Mouse (Mus musculus) liver, adult 2 months (tissue): Measurements from ENCODE around the gene Susd3. TPM values are rescaled to one million over a fixed set of nuclear protein-coding genes. Genes with fewer than 3 reads are reported as not detected.

Experiments used
- DNase-seq: peaks from one replicate; pipeline ENCODE4 v3.0.0-alpha.2; 2011; ENCODE audit warnings: low read depth, low spot score; ENCODE audit errors: extremely low read depth
- H3K27ac ChIP-seq: fragments of 200-500 bp; replicated peaks from 2 replicates; pipeline ENCODE4 v1.5.1; 2012; ENCODE audit warnings: low read depth, mild to moderate bottlenecking, control low read depth, inconsistent platforms, low read length; ENCODE audit not compliant: insufficient read depth
- H3K27me3 ChIP-seq: fragments of 200-500 bp; 2 replicates; pipeline ENCODE4 v1.6.1; 2012; ENCODE audit warnings: mild to moderate bottlenecking, moderate library complexity, low read length, inconsistent platforms; ENCODE audit not compliant: control insufficient read depth, insufficient read depth
- H3K36me3 ChIP-seq: fragments of 200-500 bp; 2 replicates; pipeline ENCODE4 v1.6.1; 2012; ENCODE audit warnings: low read length, inconsistent platforms; ENCODE audit not compliant: control insufficient read depth, insufficient read depth
- H3K4me1 ChIP-seq: fragments of 200-500 bp; 2 replicates; pipeline ENCODE4 v1.6.1; 2011; ENCODE audit warnings: low read length; ENCODE audit not compliant: control insufficient read depth, insufficient read depth
- H3K4me3 ChIP-seq: fragments of 200-500 bp; 2 replicates; pipeline ENCODE4 v1.5.1; 2011; ENCODE audit warnings: low read depth, mild to moderate bottlenecking, control low read depth, low read length, moderate library complexity; ENCODE audit not compliant: insufficient read depth
- H3K79me2 ChIP-seq: fragments of 200-500 bp; 2 replicates; pipeline ENCODE4 v1.6.1; 2012; ENCODE audit warnings: inconsistent platforms, mild to moderate bottlenecking, low read length, moderate library complexity; ENCODE audit not compliant: control insufficient read depth, insufficient read depth
- H3K9ac ChIP-seq: fragments of 200-500 bp; 2 replicates; pipeline ENCODE4 v1.6.1; 2012; ENCODE audit warnings: low read depth, mild to moderate bottlenecking, control low read depth, inconsistent platforms, low read length
- CTCF ChIP-seq: fragments of 200-500 bp; IDR thresholded peaks from 2 replicates; pipeline ENCODE4 v1.5.1; 2011; ENCODE audit warnings: low read depth, low read length, control low read depth
- POLR2A ChIP-seq: fragments of 200-500 bp; IDR thresholded peaks from 2 replicates; pipeline ENCODE4 v1.6.1; 2011; ENCODE audit warnings: low read length, control low read depth; ENCODE audit not compliant: insufficient read depth; ENCODE audit errors: extremely low read depth
- WGBS: fragments of 180-500 bp; shearing (Covaris S2); methylation state at CpG from one replicate; pipeline ENCODE4 v1.1.7; 2018; 5-methylcytosine and 5-hydroxymethylcytosine counted together
- polyA plus RNA-seq: library from polyadenylated mRNA; depleted of rRNA; stranded (reverse); fragments of >200 nt; gene quantifications from 2 replicates; pipeline ENCODE4 v1.2.3, GENCODE M21; 2012; rRNA removed
- total RNA-seq: library from RNA; depleted of rRNA; stranded (reverse); fragments of >200 nt; gene quantifications from 2 replicates; pipeline ENCODE4 v1.2.3, GENCODE M21; 2014; rRNA removed

The Susd3 gene
- total and polyA plus RNA-seq, 2 experiments: 0.18 to 1.1 TPM

GRCm38 (mm10) chr13:49183646-49184045 lies 64.9 kb downstream of the Susd3 start:
- peaks cover 20% of the 10 kb centered on the region for H3K4me1 ChIP-seq
- TF ChIP-seq POLR2A: no peak
- no peak for TF ChIP-seq CTCF
- peak; percentile 41 for DNase-seq
- WGBS: 21% methylated on average over 5 of the region's 5 CpGs
- H3K79me2 ChIP-seq: no peaks in the 10 kb centered on the region; the same call in 1 of the 2 replicates
- H3K36me3 ChIP-seq: no peaks in the 10 kb centered on the region
- H3K27ac ChIP-seq: no peak overlapping the region
- no peak overlapping the region; the same call in 1 of the 2 replicates for H3K9ac ChIP-seq
- no peaks in the 10 kb centered on the region for H3K27me3 ChIP-seq
- H3K4me3 ChIP-seq: no peak overlapping the region

DNA sequence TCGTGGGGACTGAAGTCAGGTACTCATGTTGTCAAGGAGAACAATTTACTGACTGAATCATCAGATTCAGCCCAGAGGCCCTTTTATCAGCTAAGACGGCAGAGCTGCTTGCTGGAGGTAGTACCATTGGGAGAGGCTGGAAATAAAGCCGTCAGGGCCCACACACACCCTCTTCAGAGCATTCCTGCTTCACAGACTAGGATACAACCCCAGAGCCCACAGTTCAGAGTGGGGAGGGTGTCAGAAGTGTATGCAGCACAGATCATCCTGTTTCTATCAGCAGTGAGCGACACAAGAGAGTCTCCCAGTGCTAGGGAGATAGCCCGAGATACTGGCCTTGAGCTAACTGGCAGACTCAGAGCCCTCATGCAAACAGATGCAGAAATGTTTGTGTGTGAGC lies 65.3 kb downstream of the Susd3 start:
- Histone ChIP-seq H3K79me2 (no peaks in the 10 kb centered on the region), H3K4me3 (no peak overlapping the region), H3K27ac (no peak overlapping the region), H3K4me1 (peaks cover 23% of the 10 kb centered on the region), H3K36me3 (no peaks in the 10 kb centered on the region), H3K9ac (no peak overlapping the region; the same call in 1 of the 2 replicates), H3K27me3 (no peaks in the 10 kb centered on the region)
- no peak for DNase-seq
- TF ChIP-seq POLR2A (no peak), CTCF (no peak)
- WGBS: 61% methylated on average over 5 of the region's 5 CpGs

DNA sequence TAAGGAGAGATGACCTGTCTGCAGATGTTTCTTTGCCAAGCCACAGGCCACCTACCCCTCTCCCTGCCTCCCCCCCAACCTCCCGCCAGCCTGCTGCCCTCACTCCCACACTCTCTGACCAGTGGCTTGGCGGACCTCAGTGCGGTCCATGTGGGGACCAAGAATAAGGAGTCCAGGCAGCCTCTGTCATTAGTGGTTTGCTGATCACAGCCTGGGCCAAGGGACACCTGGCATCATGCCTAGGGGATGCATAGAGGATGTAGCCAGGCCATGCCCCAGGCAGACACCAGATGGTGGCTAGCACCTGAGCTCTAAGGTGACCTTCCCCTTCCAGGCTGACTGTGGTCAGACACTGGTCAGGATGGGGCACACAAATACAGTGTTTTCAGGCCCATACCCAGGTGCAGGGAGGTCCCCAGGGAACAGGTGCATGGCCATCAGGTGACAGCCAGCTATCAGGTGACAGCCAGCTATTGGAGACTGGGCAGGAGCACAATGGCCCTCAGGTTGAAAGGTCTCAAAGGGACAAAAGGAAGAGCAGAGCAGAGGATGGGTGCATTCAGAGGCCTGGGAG lies 67.0 kb downstream of the Susd3 start:
- DNase-seq: no peak
- Histone ChIP-seq H3K79me2 (no peaks in the 10 kb centered on the region), H3K9ac (no peak overlapping the region), H3K4me3 (no peak overlapping the region), H3K36me3 (no peaks in the 10 kb centered on the region), H3K27ac (no peak overlapping the region), H3K27me3 (no peaks in the 10 kb centered on the region), H3K4me1 (peaks cover 21% of the 10 kb centered on the region)
- 90% methylated on average over 3 of the region's 3 CpGs for WGBS
- TF ChIP-seq CTCF: no peak
- no peak for TF ChIP-seq POLR2A

- Histone ChIP-seq H3K27me3 (no peaks in the 10 kb centered on the region), H3K36me3 (no peaks in the 10 kb centered on the region), H3K4me3 (no peak overlapping the region), H3K79me2 (no peaks in the 10 kb centered on the region), H3K4me1 (peaks cover 19% of the 10 kb centered on the region), H3K9ac (no peak overlapping the region), H3K27ac (no peak overlapping the region)
- WGBS: 84% methylated on average over 1 of the region's 1 CpGs
- TF ChIP-seq CTCF (no peak), POLR2A (no peak)
- no peak for DNase-seq
Measured at GRCm38 (mm10) chr13:49180691-49181090, 67.8 kb downstream of the Susd3 start.

Other genes with a start within 250 kb of the Susd3 start
- gene Wnk2, start 100.7 kb downstream of the Susd3 start, total RNA-seq: 0.07 and 0.09 TPM in 2 replicates
- 0.15 and 0.16 TPM in 2 replicates for gene Wnk2, start 100.7 kb downstream of the Susd3 start, polyA plus RNA-seq
- 178 TPM in 2 replicates for gene Ninj1, start 61.2 kb downstream of the Susd3 start, total RNA-seq
- 1,040 and 1,373 TPM in 2 replicates for gene Ninj1, start 61.2 kb downstream of the Susd3 start, polyA plus RNA-seq
- gene Card19, start 32.7 kb downstream of the Susd3 start, total RNA-seq: 11.2 and 15.3 TPM in 2 replicates
- gene Card19, start 32.7 kb downstream of the Susd3 start, polyA plus RNA-seq: 35.4 and 38.0 TPM in 2 replicates
- 0.60 and 0.65 TPM in 2 replicates for gene Fgd3, start 71.6 kb upstream of the Susd3 start, total RNA-seq
- gene Fgd3, start 71.6 kb upstream of the Susd3 start, polyA plus RNA-seq: 0.40 and 0.51 TPM in 2 replicates
- 7.4 and 7.6 TPM in 2 replicates for gene Bicd2, start 92.9 kb upstream of the Susd3 start, total RNA-seq
- gene Bicd2, start 92.9 kb upstream of the Susd3 start, polyA plus RNA-seq: 6.2 and 8.7 TPM in 2 replicates
- 5.0 and 5.6 TPM in 2 replicates for gene Ippk, start 172.5 kb upstream of the Susd3 start, total RNA-seq
- 3.2 and 3.9 TPM in 2 replicates for gene Ippk, start 172.5 kb upstream of the Susd3 start, polyA plus RNA-seq
- 0.13 and 0.18 TPM in 2 replicates for gene Tes3-ps, start 244.6 kb upstream of the Susd3 start, total RNA-seq
- gene Tes3-ps, start 244.6 kb upstream of the Susd3 start, polyA plus RNA-seq: 0.04 TPM in 2 replicates